12 mouse cellular contexts compared by ENCODE assay signal in genomic region chr13:29177889-29178486, GRCm38 (mm10).
DNase-seq lines count a peak whose midpoint lies in the region; ATAC-seq lines count a peak whose summit lies in the region.
"Had no signal": no experiment of that assay in that cellular context is flagged by ENCODE, and none has a peak within 500 bp of the region (broad histone marks: within the 10 kb centered on the region; RNA-seq: fewer than 3 reads in every experiment).

No protein-coding gene starts in this region.

- peak overlapping the region; percentile 57 for H3K27ac ChIP-seq in limb, embryonic 12.5 days
- H3K27ac ChIP-seq in limb, embryonic 10.5 days = no peak overlapping the region
- H3K27ac ChIP-seq: liver, embryonic 15.5 days; neural tube, embryonic 12.5 days had no signal

- H3K4me2 ChIP-seq in limb, embryonic 12.5 days = no peak overlapping the region
- H3K4me2 ChIP-seq: liver, embryonic 15.5 days; neural tube, embryonic 12.5 days had no signal

- DNase-seq in adrenal gland, adult (ENCODE audit: inconsistent age in 2 of 2, low spot score in 1 of 2) = peak; percentile 20 to 71
- no peak for DNase-seq in adrenal gland, postnatal 4 days (ENCODE audit: low spot score in 2 of 2)
- DNase-seq in limb, embryonic 10.5 days (ENCODE audit: low spot score) = no peak
- peak; percentile 40 to 52 for DNase-seq in heart, adult 9 months (ENCODE audit: low spot score in 2 of 2)
- DNase-seq in kidney, postnatal 10 days = peak; percentile 55
- no peak for DNase-seq in ovary, postnatal 10 days (ENCODE audit: low spot score)
- DNase-seq in right cerebral cortex, postnatal 36 days (ENCODE audit: low spot score in 2 of 2) = no peak
- DNase-seq: cerebellum, adult 9-10 months; midbrain, embryonic 14.5 days had no signal

- H3K27me3 ChIP-seq in limb, embryonic 12.5 days = no peaks in the 10 kb centered on the region
- H3K27me3 ChIP-seq in limb, embryonic 10.5 days (ENCODE audit: low read depth, poor library complexity, severe bottlenecking) = no peaks in the 10 kb centered on the region
- H3K27me3 ChIP-seq: liver, embryonic 15.5 days; neural tube, embryonic 12.5 days had no signal

- no peaks in the 10 kb centered on the region for H3K36me3 ChIP-seq in limb, embryonic 12.5 days
- H3K36me3 ChIP-seq in limb, embryonic 10.5 days = no peaks in the 10 kb centered on the region
- H3K36me3 ChIP-seq: liver, embryonic 15.5 days; neural tube, embryonic 12.5 days had no signal

- H3K9me3 ChIP-seq in limb, embryonic 12.5 days = no peaks in the 10 kb centered on the region
- no peaks in the 10 kb centered on the region for H3K9me3 ChIP-seq in limb, embryonic 10.5 days (replicated peaks)
- H3K9me3 ChIP-seq: liver, embryonic 15.5 days; neural tube, embryonic 12.5 days had no signal

- ATAC-seq in limb, embryonic 12.5 days (ENCODE audit: insufficient number of reproducible peaks, insufficient read depth, low FRiP score, low TSS enrichment, low read depth) = no peak

- whole genome bisulfite sequencing in limb, embryonic 12.5 days = 37% methylated on average over 5 of the region's 5 CpGs
- WGBS in limb, embryonic 10.5 days = 53% methylated on average over 5 of the region's 5 CpGs

- no peak overlapping the region for H3K4me3 ChIP-seq in limb, embryonic 12.5 days (replicated peaks)
- no peak overlapping the region for H3K4me3 ChIP-seq in limb, embryonic 10.5 days
- H3K4me3 ChIP-seq: liver, embryonic 15.5 days; neural tube, embryonic 12.5 days had no signal

- H3K4me1 ChIP-seq in limb, embryonic 12.5 days (replicated peaks) = peaks cover 10% of the 10 kb centered on the region
- peaks cover 3% of the 10 kb centered on the region; the same call in 1 of the 2 replicates for H3K4me1 ChIP-seq in limb, embryonic 10.5 days
- H3K4me1 ChIP-seq: liver, embryonic 15.5 days had no signal

- H3K9ac ChIP-seq in limb, embryonic 12.5 days (replicated peaks) = no peak overlapping the region
- H3K9ac ChIP-seq: liver, embryonic 15.5 days; neural tube, embryonic 12.5 days had no signal

Comparison
In these comparisons a context has a peak if more than half of its experiments do, and no peak if none do; other contexts are left out.
1. DNase-seq: peak in adrenal gland, adult (2 of 2), heart, adult 9 months (2 of 2) and kidney, postnatal 10 days (single experiment); none in adrenal gland, postnatal 4 days (0 of 2), limb, embryonic 10.5 days (single experiment), ovary, postnatal 10 days (single experiment) and right cerebral cortex, postnatal 36 days (0 of 2).